Mouse (Mus musculus) megakaryocyte, embryonic 14.5 days (primary cell): ENCODE data around the gene Tbxas1. TPM values are rescaled to one million over a fixed set of nuclear protein-coding genes. Genes with fewer than 3 reads are reported as not detected.

Source experiments
- H3K27me3 ChIP-seq: replicated peaks from 2 replicates; pipeline ENCODE3; 2012; ENCODE audit warnings: inconsistent platforms
- H3K36me3 ChIP-seq: replicated peaks from 2 replicates; pipeline ENCODE3; 2012; ENCODE audit warnings: low read length, inconsistent platforms, mixed read lengths
- H3K4me1 ChIP-seq: 2 replicates; pipeline ENCODE4 v1.6.1; 2012; ENCODE audit warnings: inconsistent platforms
- H3K4me3 ChIP-seq: replicated peaks from 2 replicates; pipeline ENCODE3; 2012; ENCODE audit warnings: moderate library complexity, mild to moderate bottlenecking, inconsistent platforms
- H3K9me3 ChIP-seq: 2 replicates; pipeline ENCODE4 v1.6.1; 2012; ENCODE audit warnings: inconsistent platforms
- FLI1 ChIP-seq: IDR thresholded peaks from 2 replicates; pipeline ENCODE4 v1.6.1; 2012; ENCODE audit warnings: low read length, inconsistent platforms, mixed read lengths
- GATA1 ChIP-seq: IDR thresholded peaks from 3 replicates; pipeline ENCODE4 v1.6.1; 2012; ENCODE audit warnings: mixed read lengths, low read length, inconsistent platforms, borderline replicate concordance
- polyA plus RNA-seq: library from polyadenylated mRNA; stranded (reverse); fragments of >175 nt; gene quantifications from 2 replicates; pipeline ENCODE4 v1.2.3, GENCODE M21; 2012; ENCODE audit warnings: low replicate concordance; ENCODE audit not compliant: insufficient read depth

Tbxas1 gene
- polyA plus RNA-seq, 1 experiment, result 265 TPM

DNA sequence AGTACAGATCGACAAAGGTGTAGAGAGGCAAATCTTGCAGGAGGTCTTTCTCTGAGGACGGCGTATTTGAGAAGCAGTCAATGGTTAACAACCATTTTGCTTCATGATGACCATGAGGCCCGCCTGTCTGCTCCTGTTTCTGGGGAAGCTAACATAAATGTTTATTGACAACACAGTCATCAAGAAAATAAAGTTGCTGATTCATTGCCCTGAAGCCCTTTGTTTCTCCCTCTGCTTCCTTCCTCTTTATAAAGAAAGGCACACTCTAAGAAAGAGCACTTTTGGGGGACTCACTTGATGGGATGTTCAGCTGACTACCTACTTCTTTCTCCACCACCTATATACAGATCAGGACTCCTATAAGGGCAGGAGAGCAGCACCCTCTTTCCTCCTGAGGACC is 43.5 kb downstream of the Tbxas1 start:
- peak overlapping the region; percentile 94 for H3K4me3 ChIP-seq
- peaks cover 44% of the 10 kb centered on the region for H3K36me3 ChIP-seq
- TF ChIP-seq GATA1, result no peak
- no peak for TF ChIP-seq FLI1
- H3K9me3 ChIP-seq, result no peaks in the 10 kb centered on the region
- no peaks in the 10 kb centered on the region for H3K27me3 ChIP-seq
- peaks cover 82% of the 10 kb centered on the region for H3K4me1 ChIP-seq

DNA sequence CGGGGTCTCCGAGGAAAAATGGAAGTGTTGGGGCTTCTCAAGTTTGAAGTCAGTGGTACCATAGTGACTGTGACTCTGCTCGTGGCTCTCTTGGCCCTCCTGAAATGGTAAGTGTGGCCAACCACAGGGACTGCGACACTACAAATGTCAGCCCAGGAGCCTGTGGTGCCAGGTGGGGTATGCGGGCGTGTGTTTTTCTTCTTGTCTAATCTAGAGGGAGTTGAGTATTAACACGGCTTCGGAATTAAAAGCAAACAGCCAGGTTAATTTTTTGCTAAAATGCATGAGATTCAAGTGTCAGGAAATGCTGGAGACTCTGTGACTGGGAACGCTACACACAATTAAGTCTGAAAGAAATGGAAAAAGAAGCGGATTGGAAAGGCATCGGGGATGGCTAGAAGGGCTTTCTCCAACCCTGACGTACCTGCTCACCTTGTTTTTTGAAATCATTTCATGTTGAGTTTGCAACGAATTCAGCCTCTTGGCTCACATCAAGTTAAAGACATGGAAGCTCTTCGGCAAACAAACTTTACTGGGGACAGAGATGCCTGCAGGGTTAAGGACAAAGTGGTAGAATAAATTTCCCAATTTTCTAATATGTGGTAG is 44.0 kb downstream of the Tbxas1 start:
- no peaks in the 10 kb centered on the region for H3K27me3 ChIP-seq
- peaks cover 49% of the 10 kb centered on the region for H3K36me3 ChIP-seq
- TF ChIP-seq FLI1, result no peak
- TF ChIP-seq GATA1, result no peak
- peak overlapping the region; percentile 94 for H3K4me3 ChIP-seq
- peaks cover 82% of the 10 kb centered on the region for H3K4me1 ChIP-seq
- H3K9me3 ChIP-seq, result no peaks in the 10 kb centered on the region

DNA sequence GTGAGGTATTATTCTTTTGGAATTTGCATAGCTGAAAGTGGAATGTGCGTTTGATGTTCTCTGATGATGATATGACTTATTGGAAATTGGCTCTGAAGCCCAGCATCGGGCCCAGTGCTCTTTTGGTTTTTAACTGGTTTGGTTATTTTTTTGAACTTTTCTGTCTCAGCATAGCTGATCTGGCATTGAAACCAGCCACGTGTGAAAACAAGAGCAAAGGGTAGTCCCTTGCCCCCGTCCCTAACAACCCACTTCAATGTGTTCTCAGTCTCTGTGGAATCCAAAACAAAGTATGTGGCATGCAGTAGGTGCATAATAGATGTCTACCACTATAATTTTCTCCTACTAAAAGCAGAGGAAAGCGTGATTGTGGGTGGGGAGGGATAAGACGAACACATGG is 44.9 kb downstream of the Tbxas1 start:
- no peak for TF ChIP-seq FLI1
- TF ChIP-seq GATA1, result no peak
- peaks cover 82% of the 10 kb centered on the region for H3K4me1 ChIP-seq

DNA sequence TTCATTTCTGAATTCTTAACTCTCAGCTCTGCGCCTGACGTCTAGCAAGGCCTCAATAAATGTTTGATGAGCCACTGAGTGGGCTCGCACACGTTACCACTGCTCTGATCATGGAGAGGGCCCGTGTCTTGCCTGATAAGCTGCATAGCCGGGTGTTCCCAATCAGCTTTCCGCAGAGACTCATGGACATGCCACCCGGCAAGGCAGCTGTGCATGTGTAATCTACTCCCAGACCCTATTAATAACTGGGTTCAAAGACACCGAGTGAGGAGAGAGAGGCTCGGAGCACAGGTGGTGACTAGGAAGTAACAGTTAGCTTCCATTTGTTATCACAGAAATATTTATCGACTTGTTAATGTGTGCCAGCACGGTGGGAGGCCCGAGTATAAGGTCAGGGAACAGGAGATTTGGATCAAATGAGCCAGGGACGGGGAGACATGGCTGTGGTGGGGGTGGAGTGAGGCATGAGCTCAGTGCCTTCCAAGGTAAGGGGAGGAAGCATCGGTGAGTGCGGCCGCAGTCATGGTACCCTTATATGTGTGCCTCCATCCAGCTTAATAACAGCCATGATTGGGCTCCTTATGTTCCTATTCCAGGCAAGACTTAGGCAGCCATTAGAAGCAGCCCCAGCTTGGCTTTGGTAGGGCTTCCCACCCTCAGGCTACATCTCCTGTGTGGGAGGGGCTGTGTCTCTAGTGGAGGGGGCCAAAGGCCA is 46.0 kb downstream of the Tbxas1 start:
- Histone ChIP-seq H3K4me3 (peak overlapping the region; percentile 94), H3K36me3 (peaks cover 69% of the 10 kb centered on the region), H3K27me3 (no peaks in the 10 kb centered on the region), H3K4me1 (peaks cover 82% of the 10 kb centered on the region), H3K9me3 (no peaks in the 10 kb centered on the region)
- TF ChIP-seq GATA1 (no peak), FLI1 (no peak)

More for the DNA sequence above, 44.9 kb downstream of the Tbxas1 start:
- Histone ChIP-seq H3K36me3 (peaks cover 58% of the 10 kb centered on the region), H3K4me3 (peak overlapping the region; percentile 94), H3K27me3 (no peaks in the 10 kb centered on the region), H3K9me3 (no peaks in the 10 kb centered on the region)

DNA sequence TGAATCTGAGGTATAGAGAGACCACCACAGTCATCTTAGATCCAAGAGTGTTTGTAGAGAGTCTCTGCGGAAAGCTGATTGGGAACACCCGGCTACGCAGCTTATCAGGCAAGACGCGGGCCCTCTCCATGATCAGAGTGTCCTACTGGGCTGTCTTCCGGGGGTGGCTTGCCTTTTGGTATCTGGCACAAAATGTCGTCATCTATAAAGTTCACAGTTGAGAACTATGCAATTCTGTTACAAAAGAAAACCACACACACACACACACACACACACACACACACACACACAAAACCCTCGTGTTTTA is 46.6 kb downstream of the Tbxas1 start:
- H3K9me3 ChIP-seq, result no peaks in the 10 kb centered on the region
- no peaks in the 10 kb centered on the region for H3K27me3 ChIP-seq
- TF ChIP-seq FLI1, result no peak
- no peak for TF ChIP-seq GATA1
- H3K36me3 ChIP-seq, result peaks cover 74% of the 10 kb centered on the region
- H3K4me1 ChIP-seq, result peaks cover 82% of the 10 kb centered on the region
- H3K4me3 ChIP-seq, result peak overlapping the region; percentile 94

DNA sequence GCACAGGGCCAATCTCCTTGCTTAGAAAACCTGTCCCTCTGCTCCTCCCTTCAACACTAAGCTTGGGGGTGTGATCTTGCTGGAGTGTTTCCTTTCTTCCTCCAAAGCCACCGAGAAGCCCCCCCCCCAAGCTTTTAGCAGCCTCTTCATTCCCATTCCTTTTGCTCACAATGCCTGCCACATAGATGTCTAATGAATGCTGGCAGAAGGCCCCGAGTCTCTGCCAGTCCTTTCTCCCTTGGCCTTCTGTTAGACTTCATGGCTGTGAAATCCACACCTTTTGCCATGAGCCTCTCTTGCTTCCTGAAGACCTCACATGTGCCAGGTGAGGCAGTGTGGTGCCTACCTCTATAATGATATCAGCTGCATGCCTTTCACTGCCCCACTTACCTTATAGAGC is 47.3 kb downstream of the Tbxas1 start:
- H3K4me3 ChIP-seq, result peak overlapping the region; percentile 94
- H3K36me3 ChIP-seq, result peaks cover 79% of the 10 kb centered on the region
- no peaks in the 10 kb centered on the region for H3K9me3 ChIP-seq
- H3K4me1 ChIP-seq, result peaks cover 82% of the 10 kb centered on the region
- no peak for TF ChIP-seq FLI1
- TF ChIP-seq GATA1, result no peak
- H3K27me3 ChIP-seq, result no peaks in the 10 kb centered on the region

DNA sequence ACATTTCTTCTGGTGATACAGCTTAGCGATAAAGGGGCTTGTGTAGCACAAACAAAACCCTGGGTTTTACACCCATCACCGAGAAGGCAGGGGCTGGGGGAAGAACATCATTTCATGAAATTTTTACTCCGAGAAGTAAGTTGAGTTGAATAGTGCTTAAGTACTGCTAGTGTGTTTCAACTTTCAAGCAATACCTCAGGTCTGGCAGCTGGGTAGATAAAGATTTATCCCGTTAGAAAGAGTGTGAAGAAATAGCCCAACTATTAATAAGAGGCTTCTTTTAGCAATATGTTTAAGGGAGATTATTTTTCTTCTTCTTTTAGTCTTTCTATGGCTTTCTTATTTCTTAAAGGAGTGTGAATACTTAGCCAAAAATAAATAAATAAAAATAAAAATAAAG is 48.2 kb downstream of the Tbxas1 start:
- Histone ChIP-seq H3K4me3 (peak overlapping the region; percentile 94), H3K4me1 (peaks cover 82% of the 10 kb centered on the region), H3K27me3 (no peaks in the 10 kb centered on the region), H3K9me3 (no peaks in the 10 kb centered on the region), H3K36me3 (peaks cover 88% of the 10 kb centered on the region)
- no peak for TF ChIP-seq GATA1
- no peak for TF ChIP-seq FLI1

DNA sequence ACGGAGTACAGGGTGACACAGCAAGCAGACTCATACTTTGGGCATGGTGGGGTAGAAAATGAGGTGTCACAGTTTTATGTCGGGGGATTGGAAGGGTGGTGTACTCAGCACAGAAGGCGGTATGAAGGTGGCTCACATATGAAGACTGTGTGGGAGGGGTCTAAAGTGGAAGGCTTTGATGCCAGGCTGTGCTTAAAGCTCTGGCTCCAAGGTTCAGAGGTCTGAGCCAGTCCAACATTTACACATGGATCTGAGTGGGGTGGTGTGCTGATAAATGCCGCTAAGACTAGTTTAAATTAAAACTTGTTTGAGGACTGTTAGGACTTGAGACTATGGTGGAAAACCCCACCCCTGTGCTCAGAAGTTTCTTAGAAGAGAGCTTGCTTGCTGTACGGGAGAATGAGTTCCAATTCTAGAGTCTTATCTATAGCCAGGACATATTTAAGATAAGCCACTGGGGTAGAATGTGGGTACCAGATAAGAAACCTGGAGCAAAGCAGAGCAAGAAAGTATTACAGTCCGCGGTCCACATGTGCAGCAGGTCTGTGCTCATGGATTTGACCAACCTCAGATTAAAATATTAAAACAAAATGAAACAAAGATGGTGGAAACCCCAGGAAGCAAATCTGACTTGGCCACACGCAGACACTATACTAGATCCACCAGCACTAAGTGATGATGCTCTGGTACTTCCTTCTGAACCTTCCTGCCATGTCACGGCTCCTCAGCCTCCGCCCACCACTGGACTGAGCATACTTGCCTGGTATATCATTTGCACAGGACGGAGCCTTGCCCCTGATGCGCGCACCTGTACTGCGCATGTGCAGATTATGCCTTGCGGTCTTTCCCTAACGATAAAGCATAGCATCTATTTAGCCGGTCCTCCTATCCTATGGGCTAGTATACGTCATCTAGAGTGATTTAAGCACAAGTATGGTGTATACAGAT is 48.9 kb downstream of the Tbxas1 start:
- no peaks in the 10 kb centered on the region for H3K27me3 ChIP-seq
- peak overlapping the region; percentile 94 for H3K4me3 ChIP-seq
- TF ChIP-seq GATA1 (no peak), FLI1 (no peak)
- no peaks in the 10 kb centered on the region for H3K9me3 ChIP-seq
- peaks cover 82% of the 10 kb centered on the region for H3K4me1 ChIP-seq
- peaks cover 95% of the 10 kb centered on the region for H3K36me3 ChIP-seq

DNA sequence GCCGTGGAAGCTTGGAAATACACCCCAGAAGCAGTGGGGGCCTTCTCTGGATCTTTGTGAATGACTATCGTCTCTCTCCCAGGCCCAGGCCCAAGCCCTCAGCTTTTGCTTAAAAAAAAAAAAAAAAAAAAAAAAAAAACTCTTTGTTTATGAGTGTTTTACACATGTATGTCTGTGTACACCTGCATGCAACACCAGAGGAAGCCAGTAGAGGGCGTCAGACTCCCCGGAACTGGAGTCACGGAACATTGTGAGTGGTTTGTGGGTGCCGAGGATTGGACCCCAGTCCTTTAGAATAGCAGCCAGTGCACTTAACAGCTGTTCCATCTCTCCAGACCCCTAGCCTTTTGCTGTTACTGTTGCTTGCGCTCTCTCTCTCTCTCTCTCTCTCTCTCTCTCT is 50.5 kb downstream of the Tbxas1 start:
- Histone ChIP-seq H3K4me3 (peak overlapping the region; percentile 62), H3K4me1 (peaks cover 98% of the 10 kb centered on the region), H3K27me3 (no peaks in the 10 kb centered on the region), H3K9me3 (peaks cover 10% of the 10 kb centered on the region; the same call in 1 of the 2 replicates), H3K36me3 (peaks cover 99% of the 10 kb centered on the region)
- no peak for TF ChIP-seq FLI1
- TF ChIP-seq GATA1, result no peak
